Mouse (Mus musculus): ENCODE measurements around the gene Nectin4. TPM values are rescaled to one million over a fixed set of nuclear protein-coding genes. Genes with fewer than 3 reads are reported as not detected.

Gene Nectin4
- total RNA-seq, 2 experiments from 2014 or later: 0.53 TPM; not detected in 1

DNA sequence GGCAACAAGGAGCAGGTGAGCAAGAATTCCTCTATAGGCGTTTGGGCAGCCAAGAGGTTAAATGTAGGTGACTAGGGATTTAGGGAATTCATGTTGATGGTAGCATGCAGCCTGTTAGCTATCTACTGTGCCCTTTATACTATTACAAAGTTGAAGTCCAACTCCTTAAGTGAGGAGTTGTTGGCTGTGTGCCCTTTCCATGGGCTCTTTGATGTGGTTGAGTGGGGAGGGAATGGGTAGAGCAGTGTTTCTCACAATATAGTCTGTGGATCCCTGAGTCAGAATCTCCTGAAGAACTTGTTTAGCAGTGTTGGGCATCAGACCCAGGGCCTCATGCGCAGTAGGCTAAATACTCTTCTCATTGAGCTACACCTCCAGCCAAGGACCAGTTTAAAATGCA, 13.1 kb upstream of the Nectin4 start:
- no peak for ATAC-seq (replicated peaks; ENCODE audit: low FRiP score, poor library complexity, severe bottlenecking)

DNA sequence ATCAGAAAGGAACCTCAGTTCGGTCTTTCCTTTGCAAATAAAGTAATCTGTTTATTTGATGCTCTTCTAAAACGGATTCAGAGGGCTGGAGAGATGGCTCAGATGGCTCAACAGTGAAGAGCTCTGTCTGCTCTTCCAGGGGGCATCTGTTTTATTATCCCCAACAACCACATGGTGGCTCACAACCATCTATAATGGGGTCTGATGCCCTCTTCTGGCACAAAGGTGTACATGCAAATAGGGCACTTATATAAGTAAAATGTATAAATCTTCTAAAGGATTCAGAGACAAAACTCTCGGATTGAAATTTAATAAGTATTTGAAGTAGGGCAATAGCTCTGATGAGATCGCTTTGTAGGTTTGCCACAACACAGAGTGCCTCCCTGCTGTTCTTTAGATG, 11.5 kb upstream of the Nectin4 start:
- ATAC-seq (replicated peaks; ENCODE audit: low FRiP score, poor library complexity, severe bottlenecking): 0 out of 2 replicates have a peak, but pooled peaks have one; percentile 31

DNA sequence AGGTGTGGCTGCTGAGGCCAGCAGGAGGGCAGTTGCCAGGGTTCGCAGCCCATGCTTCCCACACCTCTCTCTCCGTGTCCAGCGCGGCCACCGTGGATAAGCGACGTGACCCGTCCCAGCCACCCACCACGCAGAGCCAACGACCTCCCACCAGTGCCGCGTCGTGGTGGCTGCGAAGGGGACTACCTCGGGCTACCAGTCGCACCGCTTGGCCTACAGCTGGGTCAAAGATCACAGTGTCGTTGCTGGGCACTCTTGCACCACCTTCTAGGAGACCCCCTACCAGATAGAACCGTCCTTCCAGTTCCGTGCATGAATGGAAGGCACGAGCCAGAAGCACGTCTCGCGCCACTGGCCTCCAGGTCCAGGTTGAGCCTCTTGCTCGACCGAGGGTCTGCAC, 9.6 kb upstream of the Nectin4 start:
- ATAC-seq (replicated peaks; ENCODE audit: low FRiP score, poor library complexity, severe bottlenecking): peak; percentile 1; the same call in 1 of the 2 replicates

DNA sequence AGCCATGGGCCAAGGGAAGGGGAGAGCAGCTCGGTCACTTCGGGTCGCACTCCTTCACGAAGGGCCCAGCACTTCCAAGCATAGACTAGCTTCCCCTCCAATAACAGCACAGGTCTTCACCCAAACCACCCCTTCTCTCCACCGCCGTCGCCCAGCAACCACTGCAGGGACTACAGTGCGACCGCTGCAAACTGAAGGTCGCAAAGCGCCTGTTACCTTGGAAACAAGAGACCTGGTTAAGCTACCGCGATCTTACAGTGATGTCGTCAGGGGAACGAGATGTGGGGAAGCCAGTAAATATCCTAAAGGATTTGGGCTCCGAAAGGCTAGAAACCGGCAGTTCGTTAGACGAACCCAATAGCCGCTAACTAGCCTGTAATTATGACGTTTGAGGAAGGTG, 9.2 kb upstream of the Nectin4 start, which contains the start of gene Klhdc9:
TSS of gene Klhdc9 (minus strand) at position 143 of the 400 bp plus-strand sequence.
- ATAC-seq (replicated peaks; ENCODE audit: low FRiP score, poor library complexity, severe bottlenecking): peak; percentile 88

DNA sequence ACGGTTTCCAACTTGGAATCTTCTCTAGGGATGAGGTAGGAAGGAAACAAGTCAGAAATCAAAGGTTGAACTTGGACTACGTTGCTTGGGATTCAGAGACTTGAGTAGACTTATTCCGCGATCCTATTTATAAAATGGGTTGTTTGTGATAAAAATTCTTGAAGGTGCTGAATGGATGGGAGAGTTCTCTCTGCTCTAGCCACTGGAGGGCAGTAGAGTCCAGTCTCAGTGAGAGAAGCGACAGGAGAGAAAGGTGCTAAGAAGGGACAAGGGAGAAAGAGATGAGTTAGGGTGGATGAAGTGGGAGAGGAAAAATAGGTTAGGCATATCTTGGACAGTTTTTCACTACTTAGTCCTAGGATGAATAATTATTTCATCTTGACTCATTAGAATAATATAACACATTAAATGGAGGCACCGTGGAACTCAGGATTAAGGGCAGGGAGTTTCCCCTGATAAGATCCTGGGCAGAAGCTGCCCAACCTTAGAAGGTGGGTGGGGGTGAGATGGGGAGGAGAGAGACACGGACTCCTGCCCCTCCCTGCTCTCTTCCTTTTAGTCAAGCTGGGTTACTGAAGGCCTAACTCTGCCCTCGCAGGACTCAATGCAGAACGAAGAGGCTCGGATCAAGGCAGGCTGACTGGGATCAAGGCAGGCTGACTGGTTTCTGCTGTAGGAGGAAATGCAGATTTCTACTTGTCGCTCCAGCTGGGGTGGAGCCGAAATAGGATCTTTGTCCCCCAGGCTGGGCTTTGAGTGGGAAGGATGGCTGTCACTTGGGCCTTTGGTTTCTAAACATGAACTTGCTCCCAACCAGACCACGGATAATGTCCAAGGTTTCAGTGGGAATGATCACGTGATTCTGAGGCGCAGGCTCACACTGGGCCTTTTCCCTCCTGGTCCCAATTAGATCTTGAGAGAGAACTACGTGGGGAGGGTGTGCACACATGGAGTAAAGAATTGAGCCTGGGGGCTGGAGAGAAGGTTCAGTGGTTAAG, 8.5 kb upstream of the Nectin4 start:
- ATAC-seq (replicated peaks; ENCODE audit: low FRiP score, poor library complexity, severe bottlenecking): peak; percentile 82

DNA sequence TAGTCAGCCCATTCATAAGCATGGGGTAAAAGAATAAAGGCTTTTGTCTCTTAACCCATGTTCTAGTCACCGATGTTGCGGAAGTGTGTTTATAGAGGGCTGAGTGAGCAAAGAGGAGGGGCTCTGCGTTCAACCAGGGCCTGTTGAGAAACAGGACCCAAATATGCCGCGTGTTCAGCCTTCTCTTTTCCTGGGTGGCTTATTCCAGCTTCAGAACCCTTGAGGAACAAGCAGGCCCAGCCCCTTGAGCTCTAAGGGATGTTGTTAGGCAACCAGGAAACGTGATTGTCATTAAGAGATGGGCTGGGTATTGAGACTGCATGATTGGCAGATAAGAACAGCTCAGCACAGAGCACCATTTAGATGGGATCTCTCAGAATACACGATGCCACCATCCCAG, 4.0 kb upstream of the Nectin4 start:
- ATAC-seq (replicated peaks; ENCODE audit: low FRiP score, poor library complexity, severe bottlenecking): no peak

DNA sequence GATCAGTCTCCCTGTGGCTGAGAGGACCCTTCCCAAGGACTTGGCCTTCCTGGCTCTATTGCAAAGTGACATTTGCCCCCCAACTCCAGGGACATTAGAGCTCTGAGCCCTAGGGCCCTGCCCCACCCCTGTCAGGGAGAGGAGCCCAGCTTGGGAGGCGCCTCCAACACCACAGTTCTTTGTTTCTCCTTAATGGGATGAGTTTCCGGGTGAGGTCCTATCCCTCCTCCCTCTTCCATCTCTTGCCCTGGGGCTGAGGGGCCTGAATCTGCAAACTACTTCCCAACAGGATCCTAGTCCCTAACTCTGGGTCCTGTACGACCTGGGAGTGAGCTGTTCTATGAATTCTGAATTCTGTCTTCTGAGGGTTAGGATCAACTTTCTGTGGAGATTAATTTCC, 3.0 kb downstream of the Nectin4 start:
- no peak for ATAC-seq (replicated peaks; ENCODE audit: low FRiP score, poor library complexity, severe bottlenecking)

DNA sequence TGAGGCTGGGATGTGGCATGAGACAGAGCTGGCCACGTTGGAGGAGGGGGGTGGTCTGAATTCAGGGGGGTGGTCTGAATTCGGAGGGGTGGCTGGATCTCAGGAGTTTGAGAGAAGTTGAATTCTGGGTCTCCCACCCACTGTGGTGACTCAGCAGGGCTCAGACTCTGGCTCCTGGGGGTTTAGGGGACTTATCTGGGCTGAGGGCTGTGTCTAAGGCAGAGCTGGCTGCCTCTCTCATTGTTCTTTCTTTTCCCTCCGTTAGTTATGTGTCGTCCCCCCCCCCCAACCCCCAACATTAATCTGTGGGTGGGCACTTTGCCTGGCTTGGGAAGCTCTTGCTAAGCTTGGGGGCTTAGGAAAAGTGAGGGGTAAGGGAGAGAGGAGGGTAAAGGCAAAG, 4.0 kb downstream of the Nectin4 start:
- no peak for ATAC-seq (replicated peaks; ENCODE audit: low FRiP score, poor library complexity, severe bottlenecking)

DNA sequence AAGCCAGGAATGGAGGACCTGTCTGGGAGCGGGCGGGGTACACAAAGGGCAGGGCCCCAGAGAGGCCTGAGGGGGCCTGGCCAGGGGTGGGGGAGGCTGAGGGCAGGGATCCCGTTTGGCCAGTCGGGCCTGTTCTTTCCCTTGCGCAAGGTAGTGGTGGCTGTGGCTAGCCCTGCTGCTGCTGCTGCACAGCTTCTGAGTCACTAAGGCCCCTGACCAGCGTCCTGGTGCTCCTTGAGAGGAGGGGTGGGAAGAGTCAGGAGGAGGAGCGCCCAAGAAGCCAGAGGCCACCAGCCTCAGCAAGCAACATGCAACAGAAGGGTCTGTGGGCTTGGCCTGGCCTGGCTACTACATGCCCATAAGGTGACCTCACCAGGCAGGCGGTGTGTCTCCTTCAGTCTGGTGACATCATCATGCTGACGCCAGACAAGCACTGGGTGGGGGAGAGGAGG, 5.8 kb downstream of the Nectin4 start:
- no peak for ATAC-seq (replicated peaks; ENCODE audit: low FRiP score, poor library complexity, severe bottlenecking)

DNA sequence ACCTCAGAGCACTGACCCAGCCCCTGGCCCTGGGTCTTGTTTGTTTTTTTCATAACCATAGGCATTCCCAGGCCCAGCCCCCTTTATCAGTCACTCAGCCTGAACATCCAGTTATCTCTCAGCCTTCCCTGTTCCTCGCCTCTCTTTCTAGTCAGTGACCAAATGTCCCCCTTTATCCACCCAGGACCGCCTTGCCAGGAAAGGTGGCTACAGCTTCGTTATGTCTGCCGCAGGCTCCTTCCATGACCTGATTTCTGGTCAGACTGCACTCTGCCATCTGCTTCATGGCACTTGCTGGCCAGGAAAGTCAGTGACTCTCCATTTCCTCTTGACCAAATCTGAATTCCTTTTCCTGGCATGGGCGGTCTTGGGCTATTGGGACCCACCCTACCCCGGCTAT, 8.4 kb downstream of the Nectin4 start:
- ATAC-seq (replicated peaks; ENCODE audit: low FRiP score, poor library complexity, severe bottlenecking): no peak

DNA sequence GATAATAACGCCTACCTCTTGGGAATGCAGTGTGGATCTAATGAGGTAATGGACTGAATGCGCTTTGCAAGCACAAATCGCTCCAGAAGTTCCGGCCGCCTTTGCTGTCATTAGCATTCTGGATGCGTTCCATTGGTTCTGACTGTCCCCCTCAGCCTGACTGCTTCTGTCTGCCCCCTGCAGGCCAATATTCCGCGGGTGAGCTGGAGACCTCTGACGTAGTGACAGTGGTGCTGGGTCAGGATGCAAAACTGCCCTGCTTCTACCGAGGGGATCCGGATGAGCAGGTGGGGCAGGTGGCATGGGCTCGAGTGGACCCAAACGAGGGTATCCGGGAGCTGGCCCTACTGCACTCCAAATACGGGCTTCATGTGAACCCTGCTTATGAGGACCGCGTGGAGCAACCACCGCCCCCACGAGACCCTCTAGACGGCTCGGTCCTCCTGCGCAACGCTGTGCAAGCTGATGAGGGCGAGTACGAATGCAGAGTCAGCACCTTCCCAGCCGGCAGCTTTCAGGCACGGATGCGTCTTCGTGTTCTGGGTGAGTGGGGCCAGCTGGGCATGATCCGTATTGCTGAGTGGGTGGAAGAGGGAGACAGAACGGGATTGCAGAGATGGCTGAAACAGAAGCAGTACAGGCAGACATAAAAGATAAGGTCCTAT, 10.2 kb downstream of the Nectin4 start:
- 0 out of 2 replicates have a peak, but pooled peaks have one; percentile 29 for ATAC-seq (replicated peaks; ENCODE audit: low FRiP score, poor library complexity, severe bottlenecking)

DNA sequence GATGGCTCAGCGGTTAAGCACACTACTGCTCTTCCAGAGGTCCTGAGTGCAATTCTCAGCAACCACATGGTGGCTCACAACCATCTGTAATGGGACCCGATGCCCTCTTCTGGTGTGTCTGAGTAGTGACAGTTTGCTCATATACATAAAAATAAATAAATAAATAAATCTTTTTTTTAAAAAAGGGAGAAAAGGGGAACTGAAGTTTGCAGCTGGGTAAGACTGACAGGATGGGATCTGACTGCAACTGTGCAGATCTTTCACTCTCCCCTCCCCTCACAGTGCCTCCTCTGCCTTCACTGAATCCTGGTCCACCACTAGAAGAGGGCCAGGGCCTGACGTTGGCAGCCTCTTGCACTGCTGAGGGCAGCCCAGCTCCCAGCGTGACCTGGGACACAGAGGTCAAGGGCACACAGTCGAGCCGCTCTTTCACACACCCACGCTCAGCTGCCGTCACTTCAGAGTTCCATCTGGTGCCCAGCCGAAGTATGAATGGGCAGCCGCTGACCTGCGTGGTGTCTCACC, 12.3 kb downstream of the Nectin4 start:
- ATAC-seq (replicated peaks; ENCODE audit: low FRiP score, poor library complexity, severe bottlenecking): no peak

DNA sequence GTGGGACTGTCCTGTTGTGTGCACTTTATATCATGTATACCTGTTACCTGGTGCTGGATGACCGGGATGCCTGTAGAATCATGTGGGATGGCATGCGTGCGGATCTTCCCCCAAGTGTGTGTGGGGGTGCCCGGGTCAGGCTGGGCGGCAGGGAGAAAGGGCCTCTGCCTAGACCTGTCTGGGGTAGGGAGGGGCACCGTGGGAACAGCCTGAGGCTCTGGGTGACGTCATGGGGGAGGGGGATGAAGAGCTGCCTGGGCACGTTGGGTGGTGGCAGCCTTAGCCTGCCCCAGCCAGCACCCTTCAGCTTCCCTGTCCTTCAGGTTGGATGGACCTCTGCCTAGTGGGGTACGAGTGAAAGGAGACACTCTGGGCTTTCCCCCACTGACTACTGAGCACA, 14.5 kb downstream of the Nectin4 start:
- ATAC-seq (replicated peaks; ENCODE audit: low FRiP score, poor library complexity, severe bottlenecking): no peak

DNA sequence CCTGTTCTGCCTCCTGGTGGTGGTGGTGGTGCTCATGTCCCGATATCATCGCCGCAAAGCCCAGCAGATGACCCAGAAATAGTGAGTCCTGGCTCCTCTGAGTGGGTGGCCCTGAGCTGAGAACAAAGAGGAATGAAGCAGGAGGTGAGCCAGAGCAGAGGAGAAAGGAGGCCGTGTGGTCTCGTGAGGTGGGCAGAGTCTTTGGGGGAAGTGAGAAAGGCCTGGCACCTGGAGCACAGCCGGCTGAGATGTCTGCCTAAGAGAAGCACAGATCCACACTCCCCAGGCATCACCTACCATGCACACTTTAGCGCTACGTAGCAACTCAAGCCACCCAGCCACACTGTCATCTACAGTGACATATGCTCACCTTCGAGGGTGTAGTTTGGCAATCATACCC, 15.3 kb downstream of the Nectin4 start:
- ATAC-seq (replicated peaks; ENCODE audit: low FRiP score, poor library complexity, severe bottlenecking): no peak

DNA sequence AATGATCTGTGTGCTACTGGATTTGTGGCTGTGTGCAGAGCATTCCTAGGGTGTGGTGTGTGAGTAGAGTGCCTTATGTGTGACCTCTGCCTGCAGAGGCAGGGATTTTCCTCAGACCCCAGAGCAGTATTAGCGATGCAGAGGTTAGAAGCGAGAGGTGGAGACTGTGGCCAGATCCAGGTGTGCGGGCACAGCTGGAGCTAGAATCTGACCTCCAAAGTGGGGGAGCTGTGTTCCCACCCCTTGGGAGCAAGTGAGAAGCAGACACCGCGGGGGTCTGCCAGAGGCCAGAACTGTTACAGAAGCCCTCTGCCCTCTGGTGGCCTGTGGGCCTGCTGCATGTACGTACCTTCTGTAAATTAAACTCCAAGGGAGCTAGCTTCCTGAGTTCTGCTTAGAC, 17.2 kb downstream of the Nectin4 start:
- no peak for ATAC-seq (replicated peaks; ENCODE audit: low FRiP score, poor library complexity, severe bottlenecking)

DNA sequence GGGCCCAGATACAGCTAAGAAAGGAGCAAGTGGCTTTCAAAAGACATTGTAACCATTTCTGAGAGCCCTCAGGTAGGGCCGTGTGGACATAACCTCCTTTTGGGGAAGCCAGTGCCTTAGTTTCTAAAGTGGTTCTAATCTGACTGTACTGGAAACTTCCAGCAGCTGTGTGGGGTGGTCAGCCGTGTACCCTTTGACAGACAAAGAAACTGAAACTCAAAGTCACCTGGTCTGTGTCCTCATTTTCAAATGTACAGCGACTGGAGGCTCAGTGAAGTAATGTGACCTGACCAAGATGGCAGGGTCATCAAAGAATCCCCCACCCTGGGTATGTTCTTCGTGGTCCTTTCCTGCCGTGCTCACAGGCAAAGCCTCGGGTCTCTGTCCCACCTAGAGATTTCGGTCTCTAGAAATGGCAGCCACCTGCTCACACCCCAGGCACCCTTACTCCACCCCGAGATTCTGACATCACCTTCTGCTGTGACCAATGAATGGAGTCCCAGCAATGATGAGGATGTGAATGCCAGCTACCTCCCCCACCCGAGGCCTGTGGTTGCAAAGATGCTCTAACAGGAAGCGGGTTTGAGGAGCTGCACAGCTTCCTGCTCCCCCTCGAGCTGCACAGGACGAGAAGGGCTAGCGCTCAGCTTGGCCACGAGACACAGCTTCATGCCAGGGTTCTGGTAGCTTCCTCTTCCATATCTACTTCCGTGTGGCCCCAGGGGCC, 18.6 kb downstream of the Nectin4 start, which contains the start of gene Arhgap30:
TSS of gene Arhgap30 (plus strand) at position 579 of the 727 bp plus-strand sequence.
- 0 out of 2 replicates have a peak, but pooled peaks have one; percentile 40 for ATAC-seq (replicated peaks; ENCODE audit: low FRiP score, poor library complexity, severe bottlenecking)

DNA sequence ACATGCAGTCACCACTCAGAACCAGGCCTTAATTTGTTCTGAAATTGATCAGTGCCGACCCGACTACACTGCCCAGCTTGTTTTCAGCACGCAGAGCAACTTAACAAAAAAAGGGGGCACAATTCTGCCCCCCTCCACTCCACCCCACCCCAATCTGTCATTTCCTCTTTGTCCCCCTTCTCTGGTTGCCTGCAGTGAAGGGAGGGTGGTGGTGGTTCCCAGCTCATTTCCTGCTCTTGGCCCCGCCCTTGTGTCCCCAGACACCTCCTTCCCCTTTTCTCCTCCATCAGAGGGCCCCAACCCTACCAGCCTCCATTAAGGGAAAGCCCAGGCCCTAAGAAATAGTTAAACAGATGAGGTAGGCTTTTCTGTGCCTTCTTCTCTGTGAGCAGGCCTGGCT, 20.2 kb downstream of the Nectin4 start:
- ATAC-seq (replicated peaks; ENCODE audit: low FRiP score, poor library complexity, severe bottlenecking): no peak

DNA sequence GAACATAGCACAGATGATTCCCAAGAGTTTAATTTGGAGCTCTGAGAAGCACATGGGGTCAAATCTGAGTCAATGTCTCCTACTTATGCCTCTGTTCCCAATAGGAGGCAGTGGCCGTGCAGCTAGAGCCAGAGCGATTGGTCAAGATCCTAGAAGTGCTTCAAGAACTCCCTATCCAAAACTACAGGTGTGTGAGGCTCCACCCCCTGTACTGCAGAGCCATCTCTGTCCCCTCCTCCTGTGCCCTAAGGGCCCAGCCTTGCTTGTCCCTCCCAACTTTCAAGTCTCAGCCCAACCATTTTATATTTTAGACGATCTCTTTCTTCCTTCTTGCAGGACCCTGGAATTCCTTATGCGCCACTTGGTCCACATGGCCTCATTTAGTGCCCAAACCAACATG, 31.9 kb downstream of the Nectin4 start:
- ATAC-seq (replicated peaks; ENCODE audit: low FRiP score, poor library complexity, severe bottlenecking): no peak

DNA sequence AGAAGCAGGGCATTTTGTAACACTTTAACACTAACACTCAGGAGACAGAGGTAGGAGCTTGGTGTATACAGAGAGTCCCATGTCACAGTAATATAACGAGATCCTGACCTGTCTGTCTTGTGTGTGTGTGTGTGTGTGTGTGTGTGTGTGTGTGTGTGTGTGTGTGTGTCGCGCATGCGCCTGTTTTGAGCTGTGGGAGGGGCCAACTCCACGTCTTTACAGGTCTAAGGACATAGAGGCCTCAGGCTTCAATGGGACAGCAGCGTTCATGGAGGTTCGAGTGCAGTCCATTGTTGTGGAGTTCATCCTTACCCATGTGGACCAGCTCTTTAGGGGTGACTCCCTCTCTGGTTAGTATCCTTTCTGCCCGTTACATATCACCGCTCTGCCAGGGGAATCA, 33.1 kb downstream of the Nectin4 start:
- ATAC-seq (replicated peaks; ENCODE audit: low FRiP score, poor library complexity, severe bottlenecking): no peak

DNA sequence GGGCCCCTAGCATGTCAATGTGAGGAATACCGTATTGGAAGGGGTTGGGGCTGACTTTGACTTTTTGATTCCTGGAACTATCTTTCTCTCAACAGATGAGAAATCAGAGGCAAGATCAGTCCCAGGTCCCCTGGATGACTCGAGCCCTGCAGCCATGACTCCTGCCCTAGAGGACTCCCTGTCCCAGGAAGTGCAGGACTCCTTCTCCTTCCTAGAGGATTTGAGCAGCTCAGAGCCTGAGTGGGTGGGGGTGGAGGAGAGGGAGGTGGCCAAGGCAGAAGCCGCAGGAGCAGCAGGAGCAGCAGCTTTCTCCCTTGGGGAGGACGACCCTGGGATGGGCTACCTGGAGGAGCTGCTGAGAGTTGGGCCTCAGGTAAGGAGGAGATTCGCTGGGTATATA, 37.4 kb downstream of the Nectin4 start:
- ATAC-seq (replicated peaks; ENCODE audit: low FRiP score, poor library complexity, severe bottlenecking): no peak
